Mouse (Mus musculus): ENCODE data around the gene Mars. TPM values are rescaled to one million over a fixed set of nuclear protein-coding genes. Genes with fewer than 3 reads are reported as not detected.
A peak's percentile ranks its signal among the peaks of the same experiment; 100 is the strongest.

The Mars gene
- polyA plus RNA-seq, 1 experiment from 2014 or later: 122 TPM

DNA sequence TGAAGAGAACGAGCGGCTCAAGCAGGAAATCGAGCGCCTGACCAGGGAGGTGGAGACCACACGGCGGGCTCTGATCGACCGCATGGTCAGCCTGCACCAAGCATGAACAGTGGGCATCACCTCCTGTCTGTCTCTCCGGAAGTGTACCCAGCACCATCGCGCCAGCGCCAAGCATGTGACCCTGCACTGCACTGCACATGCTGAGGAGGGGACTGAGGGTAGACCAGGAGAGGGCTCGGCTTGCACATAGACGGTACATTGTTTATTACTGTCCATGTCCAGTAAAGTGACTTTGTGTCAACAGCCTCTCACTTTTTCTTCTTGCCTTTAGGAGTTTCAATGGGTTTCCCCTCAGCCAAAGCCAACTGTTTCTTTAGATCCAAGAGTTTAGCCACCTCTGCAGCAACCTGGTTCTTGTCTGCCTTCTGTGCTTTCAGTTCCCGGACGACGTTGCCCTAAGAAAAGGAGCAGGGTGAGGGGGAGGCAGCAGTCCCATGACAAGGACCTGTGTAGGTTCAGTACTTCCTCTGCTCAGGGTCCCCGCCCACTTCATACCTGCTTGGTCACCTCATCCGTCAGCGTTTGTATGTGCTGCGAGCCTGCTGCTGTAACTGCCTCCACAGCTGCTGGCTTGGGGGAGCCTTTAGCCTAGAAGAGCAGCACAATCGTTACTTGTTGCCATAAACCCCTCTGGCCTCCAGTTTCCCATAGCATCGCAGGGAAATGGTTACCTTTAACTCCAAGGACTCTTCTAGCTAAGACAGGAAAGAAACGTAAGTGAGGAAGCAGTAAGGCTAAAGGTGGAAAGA, 15.4 kb downstream of the Mars start:
- peaks cover 77% of the 10 kb centered on the region for H3K36me3 ChIP-seq
- peaks cover 18% of the 10 kb centered on the region for H3K4me1 ChIP-seq
- 91% methylated on average over 24 of the region's 24 CpGs for WGBS
- no peaks in the 10 kb centered on the region for H3K9me3 ChIP-seq
- H3K4me3 ChIP-seq: no peak overlapping the region
- no peak for ATAC-seq (ENCODE audit: low FRiP score, low read depth)
- no peak overlapping the region for H3K4me2 ChIP-seq (replicated peaks)
- H3K9ac ChIP-seq: no peak overlapping the region
- H3K27me3 ChIP-seq: no peaks in the 10 kb centered on the region
- H3K27ac ChIP-seq: no peak overlapping the region

DNA sequence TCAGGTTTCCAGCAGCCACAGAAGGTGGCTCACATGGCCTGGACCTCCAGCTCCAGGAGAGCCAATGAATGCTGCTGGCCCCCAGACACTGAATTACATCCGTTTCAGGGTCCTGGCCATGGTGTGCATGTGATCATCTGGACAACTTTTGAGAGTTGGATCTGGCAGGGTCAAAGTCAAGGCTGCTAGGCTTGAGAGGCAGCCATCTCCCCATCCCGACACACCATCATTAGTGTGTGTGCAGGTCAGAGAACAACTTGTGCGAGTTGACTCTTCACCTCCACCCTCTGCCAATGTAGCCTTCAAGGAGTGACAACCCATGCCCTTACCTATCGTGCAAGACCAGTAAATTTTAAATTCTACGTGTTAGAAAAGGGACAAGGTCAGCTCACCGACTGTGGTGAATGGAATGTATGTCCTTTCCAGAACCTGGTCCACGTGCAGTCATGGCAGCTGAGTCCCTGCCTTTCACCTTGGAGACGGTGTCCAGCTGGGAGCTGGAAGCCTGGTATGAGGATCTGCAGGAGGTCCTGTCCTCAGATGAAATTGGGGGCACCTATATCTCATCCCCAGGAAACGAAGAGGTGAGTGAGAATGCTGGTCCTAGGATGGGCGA, 16.6 kb downstream of the Mars start:
- Histone ChIP-seq H3K4me3 (no peak overlapping the region), H3K36me3 (peaks cover 65% of the 10 kb centered on the region), H3K4me1 (peaks cover 18% of the 10 kb centered on the region), H3K9ac (no peak overlapping the region), H3K9me3 (no peaks in the 10 kb centered on the region), H3K27ac (no peak overlapping the region), H3K27me3 (no peaks in the 10 kb centered on the region), H3K4me2 (replicated peaks) (no peak overlapping the region)
- ATAC-seq (ENCODE audit: low FRiP score, low read depth): no peak
- 89% methylated on average over 10 of the region's 10 CpGs for WGBS

DNA sequence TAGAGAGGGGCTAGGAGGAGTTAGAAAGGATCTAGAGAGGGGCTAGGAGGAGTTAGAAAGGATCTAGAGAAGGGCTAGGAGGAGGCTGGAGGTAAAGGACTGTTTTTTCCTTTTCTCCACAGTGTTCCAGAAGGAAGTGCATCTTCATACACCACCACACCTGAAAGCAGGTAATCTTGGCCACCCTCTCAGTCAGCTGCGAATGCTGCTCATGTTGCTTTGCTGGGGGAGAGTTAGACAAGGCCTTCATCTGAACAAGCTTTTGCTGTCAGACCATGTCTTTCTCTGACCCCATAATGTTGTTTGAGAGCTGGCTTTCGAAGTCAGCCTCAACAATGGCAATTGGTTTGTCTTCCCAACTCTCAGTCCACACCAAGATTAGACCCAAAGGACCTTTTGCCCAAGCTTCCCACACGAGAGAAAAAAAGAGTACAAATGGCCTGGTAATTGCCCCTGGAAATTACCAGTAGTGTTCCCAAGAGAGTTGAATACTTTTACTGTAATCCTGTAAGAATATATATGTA, 17.9 kb downstream of the Mars start:
- 80% methylated on average over 3 of the region's 3 CpGs for WGBS
- no peak overlapping the region for H3K9ac ChIP-seq
- no peak for ATAC-seq (ENCODE audit: low FRiP score, low read depth)
- no peak overlapping the region for H3K27ac ChIP-seq
- peaks cover 52% of the 10 kb centered on the region for H3K36me3 ChIP-seq
- peaks cover 26% of the 10 kb centered on the region for H3K4me1 ChIP-seq
- no peak overlapping the region for H3K4me3 ChIP-seq
- H3K4me2 ChIP-seq (replicated peaks): no peak overlapping the region
- no peaks in the 10 kb centered on the region for H3K9me3 ChIP-seq
- H3K27me3 ChIP-seq: no peaks in the 10 kb centered on the region

DNA sequence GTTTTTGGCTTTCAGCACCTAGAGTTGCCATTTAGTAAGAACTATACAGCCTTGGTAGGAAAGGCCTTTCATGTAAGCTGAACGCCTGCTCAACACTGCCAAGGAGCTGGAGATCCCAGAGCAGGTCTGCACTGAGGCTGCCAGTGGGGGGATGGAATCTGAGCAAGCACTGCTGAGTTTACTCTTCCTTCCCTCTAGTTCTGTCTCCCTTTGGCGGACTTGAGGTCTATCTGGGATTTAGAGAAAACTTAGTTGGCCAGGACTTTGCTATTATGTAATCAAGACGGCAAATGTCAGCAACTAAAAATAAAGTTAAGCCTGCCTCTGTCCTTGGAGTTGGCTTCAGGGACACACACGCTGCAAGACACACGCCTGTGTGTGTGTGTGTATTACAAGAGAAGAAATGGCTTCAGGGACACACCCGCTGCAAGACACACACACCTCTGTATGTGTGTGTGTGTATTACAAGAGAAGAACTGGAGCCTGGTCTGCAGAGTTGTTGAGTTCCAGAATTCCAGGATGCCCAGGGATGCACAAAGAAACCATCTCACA, 18.5 kb downstream of the Mars start:
- Histone ChIP-seq H3K4me2 (replicated peaks) (no peak overlapping the region), H3K27me3 (no peaks in the 10 kb centered on the region), H3K27ac (no peak overlapping the region), H3K9me3 (no peaks in the 10 kb centered on the region), H3K4me1 (peaks cover 26% of the 10 kb centered on the region), H3K9ac (no peak overlapping the region), H3K4me3 (no peak overlapping the region), H3K36me3 (peaks cover 51% of the 10 kb centered on the region)
- WGBS: 88% methylated on average over 6 of the region's 6 CpGs
- no peak for ATAC-seq (ENCODE audit: low FRiP score, low read depth)

DNA sequence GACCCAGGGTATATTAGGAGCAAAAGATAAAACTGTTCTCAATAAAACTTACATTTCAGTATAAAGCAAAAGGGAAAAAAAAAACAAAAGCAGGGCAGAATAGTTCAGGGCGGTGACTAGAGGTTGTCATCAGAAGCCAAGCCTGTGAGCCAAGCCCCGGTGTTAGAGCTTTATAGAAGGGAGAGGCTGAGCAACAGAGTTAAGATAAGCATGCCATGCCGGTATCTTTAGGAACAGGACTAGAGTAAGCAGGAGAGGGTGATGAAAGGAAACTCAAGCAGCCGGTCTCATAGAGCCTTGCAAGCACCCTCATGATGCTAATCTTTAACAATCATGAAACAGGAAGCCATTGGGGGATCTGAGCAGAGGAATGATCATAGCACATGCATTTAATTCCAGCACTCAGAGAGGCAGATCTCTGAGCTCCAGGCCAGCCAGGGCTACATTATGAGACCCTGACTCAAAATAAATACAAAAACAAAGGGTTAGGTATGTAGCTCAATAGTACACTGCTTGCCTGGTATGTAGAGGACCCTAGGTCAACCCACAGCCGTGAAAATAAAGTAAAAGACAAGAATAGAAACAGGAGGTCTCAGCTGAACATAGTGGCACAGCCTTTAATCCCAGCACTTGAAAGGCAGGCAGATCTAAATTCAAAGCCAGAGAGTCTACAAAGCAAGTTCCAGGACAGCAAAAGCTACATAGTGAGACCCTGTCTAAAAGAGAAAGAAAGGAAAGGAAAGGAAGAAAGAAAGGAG, 19.5 kb downstream of the Mars start:
- peak overlapping the region; percentile 95 for H3K4me2 ChIP-seq (replicated peaks)
- H3K4me1 ChIP-seq: peaks cover 36% of the 10 kb centered on the region
- H3K9me3 ChIP-seq: no peaks in the 10 kb centered on the region
- H3K27me3 ChIP-seq: no peaks in the 10 kb centered on the region
- WGBS: 57% methylated on average over 5 of the region's 5 CpGs
- H3K9ac ChIP-seq: peak overlapping the region; percentile 69
- peak overlapping the region; percentile 70 for H3K4me3 ChIP-seq
- H3K27ac ChIP-seq: no peak overlapping the region
- H3K36me3 ChIP-seq: peaks cover 45% of the 10 kb centered on the region
- ATAC-seq (ENCODE audit: low FRiP score, low read depth): no peak

DNA sequence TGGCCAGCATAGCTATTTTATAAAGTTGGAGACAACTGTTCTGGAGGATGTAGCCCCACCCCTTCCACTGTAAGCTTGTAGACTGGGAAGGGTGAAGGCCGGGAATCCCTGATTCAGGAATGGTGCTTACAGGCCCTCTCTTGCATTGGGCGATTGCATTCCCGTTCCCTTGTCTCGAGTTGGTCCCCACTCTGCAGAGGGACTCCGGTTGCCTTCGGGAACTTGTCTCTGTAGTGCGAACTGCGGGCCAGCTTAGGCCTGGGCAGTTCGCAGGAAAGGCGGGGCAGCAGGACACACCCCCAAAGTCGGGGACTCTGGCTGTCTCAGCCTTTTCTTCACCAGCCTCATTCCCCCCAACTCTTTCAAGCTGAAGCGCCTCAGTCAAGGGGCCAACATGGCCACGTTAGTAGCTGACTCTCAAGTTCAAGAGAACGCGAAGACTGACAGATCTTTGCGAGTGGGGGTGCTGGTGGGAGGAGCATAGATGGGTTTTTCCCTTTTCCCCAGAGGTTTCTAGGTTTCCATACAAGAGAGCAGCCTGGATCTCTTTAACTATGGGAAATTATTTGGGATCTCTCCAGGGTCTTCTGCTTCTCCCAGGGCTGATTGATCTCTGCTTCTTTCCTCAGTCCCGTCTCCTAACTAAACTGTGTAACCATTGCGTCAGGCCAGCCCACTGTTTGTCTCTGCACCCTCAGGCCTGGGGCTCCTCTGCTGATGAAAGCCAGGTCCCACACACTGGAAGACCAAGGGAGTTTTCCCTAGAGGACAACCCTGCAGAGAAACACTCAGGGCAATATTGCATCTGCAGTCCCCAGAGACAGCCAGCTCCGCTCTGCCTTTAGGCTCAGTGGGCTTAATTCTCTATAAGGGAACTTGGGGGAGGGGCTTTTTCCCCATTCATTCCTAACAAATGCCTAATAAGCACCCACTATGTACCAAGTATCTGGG, 20.4 kb downstream of the Mars start:
- peak; percentile 64 for ATAC-seq (ENCODE audit: low FRiP score, low read depth)

DNA sequence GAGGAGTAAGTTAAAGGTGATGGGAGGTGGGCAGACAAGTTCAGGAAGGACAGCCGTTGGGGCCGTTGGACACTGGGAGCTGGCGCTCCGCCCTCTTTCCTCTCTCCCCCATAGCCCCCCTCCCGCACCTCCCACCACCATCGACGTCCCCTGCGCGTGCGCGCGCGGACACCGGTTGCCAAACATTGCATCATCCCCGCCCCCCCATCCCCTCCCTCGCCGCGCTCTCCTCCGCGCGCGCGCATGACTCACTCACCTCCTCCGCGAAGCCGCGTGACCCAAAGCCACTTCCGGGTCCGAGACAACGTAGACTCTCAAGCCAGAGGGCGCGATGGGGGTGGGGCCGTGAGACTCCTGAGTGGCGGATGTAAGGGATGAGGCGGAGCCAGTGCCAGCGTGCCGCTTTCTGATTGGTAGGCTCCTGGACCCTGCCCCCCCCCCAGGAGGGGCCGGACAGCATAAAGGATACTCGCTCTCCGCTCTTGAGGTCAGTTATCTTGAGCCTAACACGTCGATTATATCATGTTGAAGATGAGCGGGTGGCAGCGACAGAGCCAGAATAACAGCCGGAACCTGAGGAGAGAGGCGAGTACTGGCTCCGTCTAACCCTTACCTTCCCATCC, 21.2 kb downstream of the Mars start:
- H3K4me2 ChIP-seq (replicated peaks): peak overlapping the region; percentile 95
- no peaks in the 10 kb centered on the region for H3K27me3 ChIP-seq
- H3K27ac ChIP-seq: peak overlapping the region; percentile 98
- peaks cover 52% of the 10 kb centered on the region for H3K4me1 ChIP-seq
- no peaks in the 10 kb centered on the region for H3K9me3 ChIP-seq
- under 1% methylated on average over 47 of the region's 47 CpGs for WGBS
- peak overlapping the region; percentile 70 for H3K4me3 ChIP-seq
- ATAC-seq (ENCODE audit: low FRiP score, low read depth): peak; percentile 93
- H3K9ac ChIP-seq: peak overlapping the region; percentile 69
- peaks cover 46% of the 10 kb centered on the region for H3K36me3 ChIP-seq

More for the DNA sequence above, 20.4 kb downstream of the Mars start:
- peak overlapping the region; percentile 95 for H3K4me2 ChIP-seq (replicated peaks)
- H3K27ac ChIP-seq: peak overlapping the region; percentile 85
- H3K27me3 ChIP-seq: no peaks in the 10 kb centered on the region
- peak overlapping the region; percentile 70 for H3K4me3 ChIP-seq
- H3K9ac ChIP-seq: peak overlapping the region; percentile 69
- peaks cover 46% of the 10 kb centered on the region for H3K36me3 ChIP-seq
- 3% methylated on average over 19 of the region's 19 CpGs for WGBS
- peaks cover 44% of the 10 kb centered on the region for H3K4me1 ChIP-seq
- no peaks in the 10 kb centered on the region for H3K9me3 ChIP-seq

DNA sequence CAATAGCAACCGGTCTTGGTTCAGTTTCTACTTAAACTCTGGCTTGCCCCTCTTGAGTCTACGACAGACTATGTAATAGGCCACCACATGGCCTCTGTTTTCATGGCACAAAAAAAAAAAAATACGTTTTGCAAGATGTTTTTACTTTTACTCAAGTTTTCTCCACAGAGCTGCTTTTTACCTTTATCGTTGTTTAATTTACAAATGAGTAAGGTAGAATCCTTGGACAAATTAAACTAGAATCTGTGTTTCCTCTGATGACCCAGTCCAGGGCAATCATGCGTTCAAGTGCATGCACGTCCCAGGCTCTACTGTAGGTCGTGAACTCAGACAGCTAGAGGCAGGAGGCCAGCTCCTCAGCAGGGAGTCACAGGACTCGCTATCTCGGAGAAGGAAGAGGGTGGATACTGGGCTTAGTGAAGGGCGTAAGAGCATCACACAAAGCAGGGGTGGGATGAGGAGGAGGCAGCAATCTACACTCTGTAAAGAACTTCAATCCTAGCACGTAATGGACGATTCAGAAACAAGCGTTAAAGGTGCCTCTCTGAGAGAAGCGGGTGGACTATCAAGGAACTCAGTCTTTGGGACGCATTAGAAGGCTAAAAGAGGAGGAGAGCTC, 21.9 kb downstream of the Mars start:
- Histone ChIP-seq H3K27me3 (no peaks in the 10 kb centered on the region), H3K4me3 (peak overlapping the region; percentile 70), H3K27ac (peak overlapping the region; percentile 98), H3K9me3 (no peaks in the 10 kb centered on the region), H3K4me2 (replicated peaks) (peak overlapping the region; percentile 95), H3K9ac (peak overlapping the region; percentile 82), H3K4me1 (peaks cover 59% of the 10 kb centered on the region), H3K36me3 (peaks cover 46% of the 10 kb centered on the region)
- ATAC-seq (ENCODE audit: low FRiP score, low read depth): no peak
- WGBS: 2% methylated on average over 15 of the region's 15 CpGs

DNA sequence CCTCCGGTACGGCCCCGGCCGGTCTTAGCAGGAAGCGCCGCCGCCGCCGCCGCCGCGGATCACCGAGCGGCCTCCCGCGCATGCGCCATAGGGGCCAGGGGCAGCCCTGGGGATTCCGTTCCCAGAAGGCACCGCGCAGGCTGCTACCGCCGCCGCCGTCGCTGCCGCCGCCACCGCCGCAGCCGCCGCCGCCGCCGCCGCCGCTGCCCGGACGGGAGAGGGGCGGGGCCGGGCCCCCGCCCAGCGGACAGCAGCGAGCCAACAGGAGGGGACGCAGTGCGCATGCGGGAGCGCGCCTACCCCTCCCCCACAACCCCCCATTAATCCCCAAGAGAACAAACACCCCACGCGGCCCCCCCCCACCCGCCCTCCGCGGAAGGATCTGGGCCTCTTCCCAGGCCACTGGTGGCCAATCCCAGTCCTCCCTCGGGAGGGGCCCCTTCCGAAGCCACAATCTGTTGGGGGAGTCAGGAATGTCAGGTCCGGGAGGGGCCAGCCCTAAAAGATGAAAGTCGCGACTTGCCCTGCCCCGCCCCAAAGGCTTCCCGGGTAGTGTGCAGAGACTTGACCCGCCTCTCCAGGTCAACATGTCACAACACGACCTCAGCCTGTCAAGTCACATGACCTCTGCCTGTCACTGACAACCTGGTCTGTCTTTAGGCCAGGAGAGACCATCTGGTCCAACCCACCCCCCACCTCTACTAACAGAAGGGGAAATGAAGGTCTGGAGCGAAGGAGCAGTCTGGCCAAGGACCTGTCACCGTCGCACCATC, 22.6 kb downstream of the Mars start, which contains the start of gene Mbd6:
Gene Mbd6 (minus strand): TSS at position 219 of the 773 bp plus-strand sequence.
- Histone ChIP-seq H3K27me3 (no peaks in the 10 kb centered on the region), H3K9me3 (no peaks in the 10 kb centered on the region), H3K4me3 (peak within 1 kb of the TSS; percentile 70), H3K9ac (peak within 1 kb of the TSS; percentile 82), H3K36me3 (peaks cover 46% of the 10 kb centered on the region), H3K4me1 (peaks cover 61% of the 10 kb centered on the region), H3K27ac (peak within 1 kb of the TSS; percentile 98), H3K4me2 (replicated peaks) (peak within 1 kb of the TSS; percentile 95)
- ATAC-seq (ENCODE audit: low FRiP score, low read depth): peak; percentile 12
- under 1% methylated on average over 31 of the region's 65 CpGs for WGBS

DNA sequence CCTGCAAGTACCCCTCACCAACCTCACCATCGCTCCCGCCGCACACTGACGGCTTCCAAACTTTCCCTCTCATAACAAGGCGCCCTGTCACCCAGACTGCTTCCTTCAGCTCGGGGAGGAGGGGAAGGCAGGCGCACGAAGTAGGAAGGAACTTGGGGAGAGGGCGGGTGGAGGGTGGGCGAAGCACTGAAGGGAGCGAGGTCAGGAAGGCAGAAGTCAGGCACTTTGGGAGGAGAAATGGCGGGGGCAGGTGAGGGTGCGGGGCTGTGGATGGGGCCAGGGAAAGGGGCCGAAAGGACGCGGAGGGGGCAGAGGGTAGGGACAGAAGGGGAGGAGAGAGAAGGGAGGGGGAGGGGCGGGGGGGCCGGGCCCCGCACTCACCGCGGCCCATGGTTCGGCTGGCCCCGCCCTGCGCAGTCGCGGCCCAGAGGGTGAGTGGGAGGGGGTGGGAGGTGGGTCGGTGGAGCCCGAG, 23.2 kb downstream of the Mars start:
- peak; percentile 14 for ATAC-seq (ENCODE audit: low FRiP score, low read depth)
- Histone ChIP-seq H3K4me2 (replicated peaks) (peak overlapping the region; percentile 95), H3K27me3 (no peaks in the 10 kb centered on the region), H3K36me3 (peaks cover 46% of the 10 kb centered on the region), H3K4me3 (peak overlapping the region; percentile 70), H3K9me3 (no peaks in the 10 kb centered on the region), H3K27ac (peak overlapping the region; percentile 98), H3K4me1 (peaks cover 61% of the 10 kb centered on the region), H3K9ac (peak overlapping the region; percentile 82)
- WGBS: under 1% methylated on average over 16 of the region's 28 CpGs

Data from limb, embryonic 13.5 days (tissue).